Mouse (Mus musculus): Measurements from ENCODE around the gene Dbx1. TPM values are rescaled to one million over a fixed set of nuclear protein-coding genes. Genes with fewer than 3 reads are reported as not detected.

Dbx1 gene
- polyA plus RNA-seq, 1 experiment, result not detected

DNA sequence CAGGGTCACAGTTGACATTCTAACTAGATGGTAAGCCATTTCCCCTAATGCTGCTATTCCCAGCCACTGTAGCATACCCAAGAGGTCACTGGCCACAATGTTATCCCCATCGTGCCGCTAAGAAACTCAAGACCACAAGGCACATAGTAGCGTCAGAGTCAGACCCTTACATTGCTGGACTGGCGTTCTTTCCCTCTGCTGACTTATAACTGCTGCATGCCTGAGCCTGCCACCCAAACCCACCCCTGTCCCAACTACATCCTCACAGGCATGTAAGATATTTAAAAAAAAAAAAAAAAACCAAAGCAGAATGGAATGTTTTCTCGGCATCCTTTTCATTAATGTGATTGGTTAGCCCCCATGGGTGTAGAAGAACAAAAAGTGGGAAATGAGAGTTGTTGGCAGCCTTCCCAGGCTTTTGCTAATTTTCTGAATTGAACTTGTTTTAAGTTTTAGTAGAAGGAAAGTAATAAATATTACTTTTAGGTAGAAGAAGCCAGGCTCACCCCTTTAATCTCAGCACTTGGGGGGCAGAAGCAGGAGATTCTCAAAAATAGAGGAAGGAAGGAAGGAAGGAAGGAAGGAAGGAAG lies 50.0 kb downstream of the Dbx1 start:
- H3K79me2 ChIP-seq (ENCODE audit: control insufficient read depth, insufficient read depth), result no peaks in the 10 kb centered on the region
- H3K79me3 ChIP-seq (ENCODE audit: low read depth), result no peaks in the 10 kb centered on the region
- H3K27me3 ChIP-seq (ENCODE audit: control insufficient read depth, insufficient read depth, insufficient read length), result no peaks in the 10 kb centered on the region
- H3ac ChIP-seq (ENCODE audit: control insufficient read depth, insufficient read length, low read depth), result no peak overlapping the region
- TF ChIP-seq MAX (IDR thresholded peaks at IDR 0.05) (no peak), CEBPB (IDR thresholded peaks at IDR 0.05; ENCODE audit: low read depth) (no peak), CTCF (IDR thresholded peaks at IDR 0.05; ENCODE audit: control insufficient read depth, insufficient read depth, insufficient read length) (no peak), USF1 (IDR thresholded peaks at IDR 0.05; ENCODE audit: low read depth) (no peak), FOSL1 (IDR thresholded peaks at IDR 0.05; ENCODE audit: insufficient read depth, low read length, poor library complexity, severe bottlenecking) (no peak), MYOD1 (IDR thresholded peaks at IDR 0.05; ENCODE audit: control insufficient read depth, insufficient read length, low read depth) (no peak)
- no peak overlapping the region for H3K4me3 ChIP-seq (ENCODE audit: insufficient read depth, poor library complexity, severe bottlenecking)
- no peaks in the 10 kb centered on the region for H3K36me3 ChIP-seq (ENCODE audit: control insufficient read depth, insufficient read depth)

DNA sequence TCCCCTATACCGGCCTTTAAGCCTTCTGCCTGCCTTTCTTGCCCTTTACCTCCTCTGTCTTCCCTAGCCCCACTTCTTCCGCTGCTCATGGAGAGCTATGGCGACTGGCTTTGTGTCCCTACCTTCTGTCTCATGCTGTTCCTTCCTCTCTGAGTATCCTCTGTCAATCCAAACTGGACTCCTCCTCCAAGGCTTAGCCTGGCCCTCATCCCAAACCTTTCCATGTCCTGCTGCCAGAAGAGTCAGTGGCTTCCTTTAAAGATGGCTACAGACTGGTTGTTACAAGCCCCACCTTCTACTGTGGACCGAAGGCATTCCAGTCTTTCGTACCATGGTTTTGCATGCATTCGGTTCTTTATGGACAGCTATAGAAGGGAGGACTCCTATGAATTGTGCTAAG lies 53.5 kb downstream of the Dbx1 start:
- H3ac ChIP-seq (ENCODE audit: control insufficient read depth, insufficient read length, low read depth), result no peak overlapping the region
- TF ChIP-seq MAX (IDR thresholded peaks at IDR 0.05), result no peak
- no peak for TF ChIP-seq FOSL1 (IDR thresholded peaks at IDR 0.05; ENCODE audit: insufficient read depth, low read length, poor library complexity, severe bottlenecking)
- no peak for TF ChIP-seq MYOG (IDR thresholded peaks at IDR 0.05; ENCODE audit: control insufficient read depth, extremely low read depth, insufficient read length)
- TF ChIP-seq USF1 (IDR thresholded peaks at IDR 0.05; ENCODE audit: low read depth), result no peak
- no peak for TF ChIP-seq MYOD1 (IDR thresholded peaks at IDR 0.05; ENCODE audit: control insufficient read depth, insufficient read length, low read depth)
- no peak for TF ChIP-seq CEBPB (IDR thresholded peaks at IDR 0.05; ENCODE audit: low read depth)
- TF ChIP-seq CTCF (IDR thresholded peaks at IDR 0.05; ENCODE audit: control insufficient read depth, insufficient read depth, insufficient read length), result no peak
- H3K36me3 ChIP-seq (ENCODE audit: control insufficient read depth, insufficient read depth), result no peaks in the 10 kb centered on the region
- no peaks in the 10 kb centered on the region for H3K79me3 ChIP-seq (ENCODE audit: low read depth)
- no peaks in the 10 kb centered on the region for H3K27me3 ChIP-seq (ENCODE audit: control insufficient read depth, insufficient read depth, insufficient read length)
- no peaks in the 10 kb centered on the region for H3K79me2 ChIP-seq (ENCODE audit: control insufficient read depth, insufficient read depth)
- no peak overlapping the region for H3K4me3 ChIP-seq (ENCODE audit: insufficient read depth, poor library complexity, severe bottlenecking)

DNA sequence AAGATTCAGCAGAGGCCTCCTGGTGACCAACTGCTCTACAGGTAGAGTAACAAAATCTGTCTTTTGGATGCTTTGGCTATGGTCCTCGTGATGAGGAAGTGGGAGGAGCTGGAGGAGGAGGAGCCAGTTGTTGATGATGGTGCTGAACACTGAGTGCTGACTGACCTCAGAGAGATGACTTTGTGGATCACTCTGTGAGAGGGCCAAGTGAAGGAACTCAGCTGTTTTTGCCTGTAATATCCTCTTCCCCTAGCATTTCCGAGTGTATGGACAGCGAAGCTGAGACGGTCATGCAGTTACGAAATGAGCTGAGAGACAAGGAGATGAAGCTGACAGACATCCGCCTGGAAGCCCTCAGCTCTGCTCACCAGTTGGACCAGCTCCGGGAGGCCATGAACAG lies 54.1 kb downstream of the Dbx1 start:
- no peak overlapping the region for H3ac ChIP-seq (ENCODE audit: control insufficient read depth, insufficient read length, low read depth)
- TF ChIP-seq USF1 (IDR thresholded peaks at IDR 0.05; ENCODE audit: low read depth) (no peak), MAX (IDR thresholded peaks at IDR 0.05) (no peak), CEBPB (IDR thresholded peaks at IDR 0.05; ENCODE audit: low read depth) (no peak), MYOD1 (IDR thresholded peaks at IDR 0.05; ENCODE audit: control insufficient read depth, insufficient read length, low read depth) (no peak), MYOG (IDR thresholded peaks at IDR 0.05; ENCODE audit: control insufficient read depth, extremely low read depth, insufficient read length) (no peak), CTCF (IDR thresholded peaks at IDR 0.05; ENCODE audit: control insufficient read depth, insufficient read depth, insufficient read length) (no peak), FOSL1 (IDR thresholded peaks at IDR 0.05; ENCODE audit: insufficient read depth, low read length, poor library complexity, severe bottlenecking) (no peak)
- no peaks in the 10 kb centered on the region for H3K79me3 ChIP-seq (ENCODE audit: low read depth)
- no peak overlapping the region for H3K4me3 ChIP-seq (ENCODE audit: insufficient read depth, poor library complexity, severe bottlenecking)
- H3K27me3 ChIP-seq (ENCODE audit: control insufficient read depth, insufficient read depth, insufficient read length), result no peaks in the 10 kb centered on the region
- H3K36me3 ChIP-seq (ENCODE audit: control insufficient read depth, insufficient read depth), result no peaks in the 10 kb centered on the region
- H3K79me2 ChIP-seq (ENCODE audit: control insufficient read depth, insufficient read depth), result no peaks in the 10 kb centered on the region

DNA sequence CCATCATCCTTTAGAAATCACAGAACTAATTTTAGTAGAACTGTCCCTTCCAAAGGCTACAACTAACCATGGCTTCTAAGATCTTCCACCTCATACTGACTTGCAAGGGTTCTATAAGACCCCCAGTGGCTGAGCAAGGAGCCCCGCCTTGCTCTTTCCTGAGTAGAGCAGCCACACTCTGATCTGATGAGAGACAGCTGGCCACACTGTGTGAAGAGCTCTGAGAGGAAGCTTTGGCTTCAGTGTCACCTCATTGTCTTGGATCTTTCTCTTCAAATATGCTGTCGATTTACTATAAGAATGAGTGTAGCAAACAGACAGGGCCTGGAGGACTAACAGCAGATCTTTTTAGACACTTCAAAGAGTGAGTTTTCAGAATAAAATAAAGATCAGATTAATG lies 54.7 kb downstream of the Dbx1 start:
- H3K36me3 ChIP-seq (ENCODE audit: control insufficient read depth, insufficient read depth), result peaks cover 3% of the 10 kb centered on the region
- no peaks in the 10 kb centered on the region for H3K79me2 ChIP-seq (ENCODE audit: control insufficient read depth, insufficient read depth)
- H3K4me3 ChIP-seq (ENCODE audit: insufficient read depth, poor library complexity, severe bottlenecking), result no peak overlapping the region
- H3K27me3 ChIP-seq (ENCODE audit: control insufficient read depth, insufficient read depth, insufficient read length), result no peaks in the 10 kb centered on the region
- no peaks in the 10 kb centered on the region for H3K79me3 ChIP-seq (ENCODE audit: low read depth)
- no peak for TF ChIP-seq FOSL1 (IDR thresholded peaks at IDR 0.05; ENCODE audit: insufficient read depth, low read length, poor library complexity, severe bottlenecking)
- TF ChIP-seq CEBPB (IDR thresholded peaks at IDR 0.05; ENCODE audit: low read depth), result no peak
- TF ChIP-seq MAX (IDR thresholded peaks at IDR 0.05), result no peak
- TF ChIP-seq CTCF (IDR thresholded peaks at IDR 0.05; ENCODE audit: control insufficient read depth, insufficient read depth, insufficient read length), result no peak
- TF ChIP-seq MYOG (IDR thresholded peaks at IDR 0.05; ENCODE audit: control insufficient read depth, extremely low read depth, insufficient read length), result no peak
- TF ChIP-seq USF1 (IDR thresholded peaks at IDR 0.05; ENCODE audit: low read depth), result no peak
- TF ChIP-seq MYOD1 (IDR thresholded peaks at IDR 0.05; ENCODE audit: control insufficient read depth, insufficient read length, low read depth), result no peak
- no peak overlapping the region for H3ac ChIP-seq (ENCODE audit: control insufficient read depth, insufficient read length, low read depth)

Other genes starting within 250 kb of the Dbx1 start
- gene Htatip2, start 122.3 kb upstream of the Dbx1 start, polyA plus RNA-seq (2012; fragmentation: generic; extraction: Trizol), result 0.66 TPM
- gene Prmt3, start 141.5 kb upstream of the Dbx1 start, polyA plus RNA-seq (2012; fragmentation: generic; extraction: Trizol), result 29.3 TPM